Mouse (Mus musculus) urinary bladder, postnatal 25 days (tissue): Measurements from ENCODE around the gene Fuk.
"Not testable (repeated sequence)": the region's sequence is repeated elsewhere in the genome, so short reads cannot be mapped to it uniquely, and the experiment has no call there.

Source experiments
- DNase-seq: peaks from one replicate; pipeline ENCODE4 v3.0.0; 2022; ENCODE audit warnings: low spot score

The Fuk gene

DNA sequence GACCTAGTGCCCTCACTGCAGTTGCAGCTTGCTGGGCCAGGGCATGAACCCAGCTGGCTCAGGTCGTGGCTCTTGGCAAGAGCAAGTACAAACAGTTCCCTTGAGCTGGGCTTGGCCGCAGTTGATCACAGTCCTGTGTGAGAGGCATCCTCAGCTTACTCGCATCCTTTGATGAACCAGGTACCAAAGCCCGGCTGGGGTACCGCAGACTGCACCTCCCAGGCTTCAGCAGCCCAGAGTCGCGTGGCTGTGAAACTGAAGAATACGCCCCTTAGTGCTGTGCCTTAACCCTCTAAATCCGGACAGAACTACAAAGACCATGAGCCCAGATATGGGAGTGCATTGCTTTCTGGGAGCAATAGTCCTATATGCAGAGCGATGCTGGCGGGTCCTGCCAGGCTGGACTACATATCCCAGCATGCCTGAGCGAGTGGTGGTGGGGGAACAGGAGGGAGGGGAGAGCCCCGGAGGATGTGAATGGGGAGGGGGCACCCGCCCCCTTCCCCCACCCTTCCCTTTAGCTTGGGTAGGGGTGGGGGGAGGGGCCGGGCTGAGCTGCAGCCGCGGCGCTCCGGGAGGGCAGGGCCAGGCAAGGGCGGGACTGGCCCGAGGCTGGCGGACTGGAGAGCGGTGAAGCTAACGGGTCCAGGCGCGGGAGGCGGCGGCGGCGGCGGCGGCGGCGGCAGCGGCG, 17.2 kb upstream of the Fuk start, which contains the start of gene St3gal2:
Gene St3gal2 (plus strand): TSS at position 582 of the 691 bp plus-strand sequence.
- DNase-seq, result peak; percentile 59

DNA sequence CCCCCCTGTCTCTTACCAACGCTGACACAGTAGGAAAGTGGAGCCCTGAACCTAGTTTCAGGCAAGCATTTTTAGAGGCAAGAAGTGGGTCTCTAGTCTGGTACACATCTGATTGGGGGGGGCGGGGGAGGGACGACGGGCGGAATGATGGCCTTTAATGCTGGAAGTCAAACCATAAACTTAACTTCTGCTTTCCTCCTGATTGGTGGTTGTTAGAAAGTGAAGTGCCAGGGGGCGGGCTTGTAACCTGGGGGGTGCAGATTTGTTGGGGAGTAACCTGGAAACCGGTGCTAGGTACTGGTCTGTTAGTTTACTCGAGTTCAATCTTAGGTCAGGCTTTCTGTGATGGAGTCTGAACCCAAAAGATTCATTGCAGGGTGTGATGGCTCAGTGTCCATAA, 16.2 kb upstream of the Fuk start:
- no peak for DNase-seq

DNA sequence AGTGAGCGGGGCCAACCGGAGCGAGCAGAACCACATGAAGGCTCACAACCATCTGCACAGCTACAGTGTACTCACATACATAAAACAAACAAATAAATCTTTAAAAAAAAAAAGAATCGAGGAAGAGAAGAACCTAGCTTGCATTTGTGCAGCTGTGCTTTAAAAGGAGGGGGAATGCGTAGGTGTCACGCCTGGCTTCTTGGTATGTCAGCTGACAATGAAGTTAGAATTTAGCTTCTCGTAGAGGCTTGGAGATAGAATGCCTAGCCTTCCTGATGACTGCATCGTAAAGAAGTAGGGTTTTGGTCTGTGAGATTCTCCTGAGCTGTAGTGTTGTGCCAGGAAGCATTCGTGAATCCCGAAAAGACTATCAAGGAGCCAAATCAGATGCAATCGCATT, 15.7 kb upstream of the Fuk start:
- no peak for DNase-seq

- DNase-seq, result peak; percentile 61
Measured at GRCm38 (mm10) chr8:110917415-110917814, 15.1 kb upstream of the Fuk start.

DNA sequence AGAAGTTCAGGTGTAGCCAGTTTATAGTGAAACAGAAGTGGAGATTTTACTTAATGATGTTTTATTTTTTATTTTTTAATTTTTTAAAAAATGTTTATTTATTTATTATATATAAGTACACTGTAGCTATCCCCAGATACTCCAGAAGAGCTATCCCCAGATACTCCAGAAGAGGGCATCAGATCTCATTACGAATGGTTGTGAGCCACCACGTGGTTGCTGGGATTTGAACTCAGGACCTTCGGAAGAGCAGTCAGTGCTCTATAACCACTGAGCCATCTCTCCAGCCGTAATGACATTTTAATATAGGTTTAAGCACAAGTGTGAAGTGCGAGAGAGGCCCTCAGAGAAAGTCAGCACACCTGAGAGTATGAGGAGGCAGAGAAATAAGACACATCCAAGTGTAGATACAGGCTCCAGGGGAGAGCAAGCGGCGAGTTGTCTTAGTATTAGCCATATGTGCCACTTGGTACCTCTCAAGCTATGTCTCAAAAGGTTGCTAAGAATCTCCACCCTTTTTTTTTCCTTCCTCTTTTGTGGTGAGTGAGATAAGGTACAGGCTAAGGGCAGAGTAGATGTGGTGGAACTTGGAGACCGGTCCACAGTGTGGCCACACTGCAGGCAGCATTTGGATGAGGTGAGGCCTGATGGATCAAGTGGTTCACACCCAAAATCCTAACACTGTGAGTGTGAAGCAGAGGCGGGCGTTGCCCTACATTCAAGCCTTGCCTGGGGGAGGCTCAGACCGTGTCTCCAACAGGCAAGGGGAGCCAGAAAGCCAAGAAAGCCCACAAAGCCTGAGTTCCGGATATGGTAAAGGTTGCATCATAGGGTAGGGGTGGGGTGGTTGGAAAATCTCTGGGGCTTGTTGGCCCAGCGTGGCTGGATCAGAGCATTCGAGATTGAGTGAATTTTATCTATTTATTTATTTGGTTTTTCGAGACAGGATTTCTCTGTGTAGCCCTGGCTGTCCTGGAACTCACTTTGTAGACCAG, 9.6 kb upstream of the Fuk start:
- DNase-seq, result no peak

GRCm38 (mm10) chr8:110909850-110910249, 7.6 kb upstream of the Fuk start:
- DNase-seq, result not testable (repeated sequence)

GRCm38 (mm10) chr8:110906682-110907081, 4.4 kb upstream of the Fuk start:
- no peak for DNase-seq

DNA sequence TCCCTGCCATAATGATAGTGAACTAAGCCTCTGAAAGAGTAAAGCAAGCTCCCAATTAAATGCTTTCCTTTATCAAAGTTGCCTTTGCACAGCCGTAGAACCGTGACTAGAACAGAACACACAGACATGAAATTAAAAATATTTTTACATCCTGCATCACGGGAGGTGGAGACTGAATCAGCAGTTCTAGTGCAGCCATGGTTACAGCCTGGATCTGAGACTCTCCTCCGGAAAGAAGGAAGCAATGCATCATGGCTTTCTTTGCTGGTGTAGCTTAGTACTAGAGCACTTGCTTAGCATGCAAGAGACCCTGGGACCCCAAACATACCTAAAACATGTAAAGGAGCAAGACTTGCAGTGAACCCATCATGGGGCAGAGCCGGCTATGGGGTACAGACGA, 3.1 kb upstream of the Fuk start:
- DNase-seq, result no peak

- DNase-seq, result no peak
Measured at GRCm38 (mm10) chr8:110902579-110902965, 284 bp upstream of the Fuk start.

- DNase-seq, result no peak
Measured at GRCm38 (mm10) chr8:110901056-110901455, 1.2 kb downstream of the Fuk start.

DNA sequence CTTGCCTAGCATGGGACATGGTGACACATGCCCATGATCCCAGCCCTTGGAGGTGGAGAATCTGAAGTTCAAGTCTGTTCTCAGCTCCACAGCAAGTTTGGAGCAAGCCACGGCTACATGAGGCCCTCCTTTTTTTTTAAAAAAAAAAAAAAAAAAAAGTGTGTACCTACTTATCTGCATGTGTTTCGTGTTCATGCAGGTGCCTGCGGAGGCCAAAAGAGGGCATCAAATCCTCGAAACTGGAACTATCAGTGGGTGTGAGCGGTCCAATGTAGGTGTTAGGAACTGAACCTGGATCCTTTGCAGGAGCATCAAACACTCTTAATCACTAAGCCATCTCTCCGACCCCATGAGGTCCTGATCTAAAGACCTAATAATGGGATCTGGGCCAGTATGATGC, 4.8 kb downstream of the Fuk start:
- no peak for DNase-seq

DNA sequence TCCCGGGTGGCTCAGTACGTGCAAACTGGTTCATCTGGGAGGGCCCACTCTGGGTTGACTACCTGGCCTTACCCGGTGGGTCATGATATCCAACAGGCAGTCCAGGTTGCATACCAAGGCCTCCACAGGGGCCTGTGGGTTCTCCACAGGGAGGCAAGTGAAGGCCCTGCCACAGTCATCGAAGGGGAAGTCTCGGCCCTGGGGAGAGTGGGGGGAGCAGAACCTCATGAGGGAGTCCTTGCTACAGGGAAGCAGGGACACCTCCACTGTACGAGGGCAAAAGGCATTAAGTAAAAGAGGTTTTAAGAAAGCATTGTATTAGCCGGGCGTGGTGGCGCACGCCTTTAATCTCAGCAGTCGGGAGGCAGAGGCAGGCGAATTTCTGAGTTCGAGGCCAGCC, 6.5 kb downstream of the Fuk start:
- no peak for DNase-seq

GRCm38 (mm10) chr8:110895254-110895653, 7.0 kb downstream of the Fuk start:
- DNase-seq, result no peak

- no peak for DNase-seq
Measured at GRCm38 (mm10) chr8:110894851-110895250, 7.4 kb downstream of the Fuk start.

DNA sequence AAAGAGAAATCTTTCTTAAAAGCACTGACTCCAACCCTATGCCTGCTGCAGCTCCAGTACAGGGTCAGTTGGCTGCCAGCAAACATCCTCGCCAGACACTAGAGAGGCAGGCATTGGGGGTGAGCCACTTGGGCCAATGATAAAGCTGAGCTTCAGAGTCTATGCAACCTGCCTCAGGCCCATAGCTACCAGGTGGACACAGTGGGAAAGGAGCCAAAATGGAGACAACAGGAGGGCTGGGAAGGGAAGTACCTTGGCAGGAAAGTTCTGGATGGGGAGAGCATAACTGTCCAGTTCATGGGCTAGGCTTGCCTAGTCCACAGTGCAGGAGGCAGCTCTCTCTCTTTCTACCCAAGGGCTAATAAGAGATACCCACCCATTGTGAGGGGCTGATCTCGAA, 9.4 kb downstream of the Fuk start:
- DNase-seq, result no peak

GRCm38 (mm10) chr8:110892040-110892439, 10.2 kb downstream of the Fuk start:
- DNase-seq, result no peak

DNA sequence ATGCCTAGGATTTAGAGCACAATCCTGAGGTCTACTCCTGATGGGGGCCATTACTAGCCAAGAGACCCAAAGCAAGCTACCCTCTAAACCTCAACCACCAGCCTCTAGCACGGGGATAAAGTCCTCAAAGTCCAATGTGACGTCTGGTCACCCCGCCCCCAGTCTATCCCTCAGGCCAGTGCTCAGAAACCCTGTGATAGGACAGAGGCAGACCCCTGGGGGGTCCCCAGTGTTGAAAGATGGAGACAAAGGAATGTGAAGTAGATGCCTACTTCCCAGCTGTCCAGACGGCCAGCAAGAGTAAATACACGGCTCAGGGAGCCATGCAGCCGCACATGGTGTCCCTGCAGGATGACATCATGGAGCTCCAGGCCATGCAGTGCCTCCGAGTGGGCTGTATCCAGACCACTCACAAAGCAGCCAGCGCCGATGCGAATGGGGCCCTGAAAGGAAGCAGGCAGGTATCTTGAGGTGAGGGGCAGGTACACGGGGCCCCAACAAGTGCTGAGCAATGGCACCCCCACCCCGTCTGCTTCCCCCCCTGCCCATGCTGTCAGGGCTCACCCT, 12.3 kb downstream of the Fuk start:
- no peak for DNase-seq

GRCm38 (mm10) chr8:110888860-110889259, 13.4 kb downstream of the Fuk start:
- DNase-seq, result no peak

GRCm38 (mm10) chr8:110888441-110888840, 13.8 kb downstream of the Fuk start:
- no peak for DNase-seq

DNA sequence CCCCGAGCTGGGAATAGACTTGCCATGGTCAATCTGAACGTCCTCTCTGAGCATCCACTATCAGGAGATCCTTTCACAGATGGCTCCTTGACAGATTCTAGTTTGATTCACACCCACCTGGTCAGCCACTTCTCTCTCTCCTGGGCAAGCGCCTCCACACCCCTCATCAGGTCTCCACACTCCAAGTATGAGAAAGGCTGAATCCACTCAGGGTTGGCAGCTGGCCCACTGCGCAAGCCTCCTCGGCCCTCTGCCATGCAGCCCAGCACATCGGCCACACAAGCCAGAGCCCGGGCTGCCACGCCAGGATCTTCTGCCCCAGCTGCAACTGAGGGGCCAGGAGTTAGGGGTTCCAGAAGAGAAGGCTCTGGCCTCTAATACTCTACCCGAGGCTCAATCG, 14.7 kb downstream of the Fuk start:
- no peak for DNase-seq

DNA sequence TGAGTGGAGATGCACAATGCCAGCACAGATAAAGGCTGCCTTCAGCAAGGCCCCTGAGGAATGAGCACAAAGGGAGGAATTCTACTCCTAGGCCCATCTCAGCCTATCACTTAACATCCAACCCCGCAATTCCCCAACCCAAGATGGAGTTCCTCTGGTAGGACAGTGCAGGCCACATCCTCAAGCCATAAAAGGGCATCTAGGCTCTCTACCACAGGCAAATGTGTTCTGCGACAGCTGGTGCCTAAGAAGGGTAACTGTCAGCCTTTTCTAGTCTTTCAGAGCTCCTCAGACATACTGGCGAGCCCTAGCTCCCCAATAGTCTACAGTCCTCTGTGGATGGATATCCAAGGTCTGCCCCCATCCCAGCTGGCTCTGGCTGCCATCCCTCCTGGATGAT, 15.7 kb downstream of the Fuk start:
- no peak for DNase-seq

DNA sequence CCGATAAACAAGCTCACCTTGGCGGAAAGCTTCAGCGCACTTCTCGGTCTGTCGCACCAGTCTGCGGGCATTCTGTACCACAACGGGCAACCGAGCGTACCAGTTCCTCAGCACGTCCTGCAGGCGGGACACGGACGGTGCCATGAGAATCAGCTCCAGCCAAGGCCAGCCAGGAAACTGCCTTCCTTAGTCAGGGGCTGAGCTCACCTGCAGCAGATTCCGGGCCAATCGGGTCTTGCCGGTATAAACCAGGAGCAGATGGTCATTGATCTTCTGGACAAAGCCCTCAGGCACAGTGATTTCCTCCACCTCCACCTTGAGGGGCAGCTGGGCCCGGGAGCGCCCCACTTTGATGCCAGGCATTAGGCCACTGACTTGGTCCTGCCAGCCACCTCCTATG, 18.5 kb downstream of the Fuk start:
- DNase-seq, result no peak

GRCm38 (mm10) chr8:110881741-110882310, 20.5 kb downstream of the Fuk start:
- DNase-seq, result no peak
